Mouse (Mus musculus): ENCODE results near the gene Mfsd7a.
A peak's percentile ranks its signal among the peaks of the same experiment; 100 is the strongest.

DNA sequence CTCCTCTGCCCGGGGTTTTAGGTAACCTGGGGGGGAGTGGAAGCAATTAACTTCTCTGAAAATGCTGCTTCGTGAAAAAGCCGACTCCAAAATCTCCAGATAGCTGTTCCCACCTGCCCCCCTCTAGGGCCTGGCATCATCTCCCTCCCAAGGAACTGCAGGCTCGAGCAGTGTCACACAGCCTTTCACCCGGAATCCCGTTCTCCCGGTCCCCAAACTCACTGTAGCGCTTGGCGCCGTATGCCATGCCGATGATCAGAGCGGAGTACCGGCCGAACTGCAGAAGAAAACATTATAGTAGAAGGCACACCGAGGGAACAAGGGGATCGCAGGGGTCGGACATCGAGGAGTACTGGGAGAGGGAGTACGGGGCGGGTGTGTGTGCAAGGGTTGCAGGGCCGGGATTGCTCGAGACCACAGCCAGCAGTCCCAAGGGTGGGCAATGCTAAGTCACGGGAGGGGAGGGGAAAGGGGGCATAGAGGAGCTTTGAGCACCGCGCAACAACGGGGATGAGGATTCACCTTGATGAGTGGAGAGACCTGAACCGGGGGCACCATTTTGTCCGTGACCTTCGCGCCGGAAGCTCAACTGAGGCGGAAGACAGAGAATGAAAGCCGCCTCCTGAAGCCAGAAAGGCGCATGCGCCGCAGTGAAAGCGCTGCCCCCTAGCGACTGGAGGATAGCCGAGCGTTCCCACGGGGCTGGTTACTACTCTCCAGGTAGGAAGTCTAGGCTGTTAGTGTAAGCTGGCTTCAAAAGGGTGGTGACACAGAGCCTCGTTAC lies 14.7 kb downstream of the Mfsd7a start, which contains the start of gene Atp5k:
- TF ChIP-seq CTCF (IDR thresholded peaks at IDR 0.05; ENCODE audit: control insufficient read depth, insufficient read depth, insufficient replicate concordance, low read depth, low read length) (peak; percentile 78; the same call in 1 of the 2 replicates), POLR2A (IDR thresholded peaks at IDR 0.05; ENCODE audit: control insufficient read depth, low read depth, low read length) (peak; percentile 82)
